Mouse (Mus musculus) right cerebral cortex, postnatal 4 days (tissue): ENCODE measurements around the gene Plekha6.

Experiments used
- DNase-seq: peaks from one replicate; pipeline ENCODE4 v3.0.0-alpha.2; 2022

The Plekha6 gene

GRCm38 (mm10) chr1:133278946-133279631, 115.1 kb downstream of the Plekha6 start:
- no peak for DNase-seq

- DNase-seq: no peak
Observed at GRCm38 (mm10) chr1:133279632-133280093, 115.7 kb downstream of the Plekha6 start.

GRCm38 (mm10) chr1:133280537-133280936, 116.5 kb downstream of the Plekha6 start:
- DNase-seq: no peak

- no peak for DNase-seq
Observed at GRCm38 (mm10) chr1:133285907-133286306, 121.9 kb downstream of the Plekha6 start.

- no peak for DNase-seq
Observed at GRCm38 (mm10) chr1:133287051-133287450, 123.0 kb downstream of the Plekha6 start.

- no peak for DNase-seq
Observed at GRCm38 (mm10) chr1:133287880-133288279, 123.9 kb downstream of the Plekha6 start.

GRCm38 (mm10) chr1:133291888-133292287, 127.9 kb downstream of the Plekha6 start:
- DNase-seq: no peak

GRCm38 (mm10) chr1:133292608-133293007, 128.6 kb downstream of the Plekha6 start:
- DNase-seq: no peak

GRCm38 (mm10) chr1:133296376-133296775, 132.4 kb downstream of the Plekha6 start:
- DNase-seq: no peak

GRCm38 (mm10) chr1:133298816-133299215, 134.8 kb downstream of the Plekha6 start:
- no peak for DNase-seq

- no peak for DNase-seq
Observed at GRCm38 (mm10) chr1:133302540-133302939, 138.5 kb downstream of the Plekha6 start.

GRCm38 (mm10) chr1:133306842-133307241, 142.8 kb downstream of the Plekha6 start:
- DNase-seq: peak; percentile 79

- no peak for DNase-seq
Observed at GRCm38 (mm10) chr1:133307318-133307717, 143.3 kb downstream of the Plekha6 start.

GRCm38 (mm10) chr1:133309652-133310267, 145.8 kb downstream of the Plekha6 start, which contains the start of gene Golt1a:
Gene Golt1a (plus strand): TSS chr1:133309800.
- no peak for DNase-seq

- no peak for DNase-seq
Observed at GRCm38 (mm10) chr1:133311240-133311639, 147.2 kb downstream of the Plekha6 start.

- peak; percentile 61 for DNase-seq
Observed at GRCm38 (mm10) chr1:133311946-133312345, 147.9 kb downstream of the Plekha6 start.

- peak; percentile 76 for DNase-seq
Observed at GRCm38 (mm10) chr1:133314364-133314763, 150.4 kb downstream of the Plekha6 start.

- DNase-seq: no peak
Observed at GRCm38 (mm10) chr1:133315775-133316174, 151.8 kb downstream of the Plekha6 start.

GRCm38 (mm10) chr1:133316577-133316976, 152.6 kb downstream of the Plekha6 start:
- DNase-seq: no peak

- DNase-seq: no peak
Observed at GRCm38 (mm10) chr1:133317149-133317548, 153.1 kb downstream of the Plekha6 start.

GRCm38 (mm10) chr1:133321267-133321925, 157.4 kb downstream of the Plekha6 start, which contains the start of gene Kiss1:
Gene Kiss1 (plus strand): TSS chr1:133321875.
- no peak for DNase-seq

- DNase-seq: no peak
Observed at GRCm38 (mm10) chr1:133323333-133323732, 159.3 kb downstream of the Plekha6 start.

GRCm38 (mm10) chr1:133325951-133326350, 161.9 kb downstream of the Plekha6 start:
- no peak for DNase-seq

GRCm38 (mm10) chr1:133327094-133327493, 163.1 kb downstream of the Plekha6 start:
- DNase-seq: no peak
